Mouse (Mus musculus): Measurements from ENCODE around the gene Gm44805. TPM values are rescaled to one million over a fixed set of nuclear protein-coding genes. Genes with fewer than 3 reads are reported as not detected.

Gm44805 gene
- polyA plus RNA-seq, 1 experiment from 2014 or later: not detected

- ATAC-seq (ENCODE audit: insufficient number of reproducible peaks, low FRiP score, low TSS enrichment, low read depth): no peak
- peaks cover 57% of the 10 kb centered on the region for H3K36me3 ChIP-seq
- 0% methylated on average over 39 of the region's 39 CpGs for whole genome bisulfite sequencing
Measured at GRCm38 (mm10) chr7:19714836-19715235, 33.6 kb upstream of the Gm44805 start.

GRCm38 (mm10) chr7:19713598-19713997, 32.4 kb upstream of the Gm44805 start:
- WGBS: 86% methylated on average over 9 of the region's 9 CpGs
- no peak overlapping the region; the same call in 1 of the 2 replicates for H3K4me3 ChIP-seq (replicated peaks)
- ATAC-seq (ENCODE audit: insufficient number of reproducible peaks, low FRiP score, low TSS enrichment, low read depth): no peak
- H3K9me3 ChIP-seq (replicated peaks): no peaks in the 10 kb centered on the region
- H3K27me3 ChIP-seq: no peaks in the 10 kb centered on the region
- no peak overlapping the region for H3K27ac ChIP-seq (replicated peaks)
- H3K4me1 ChIP-seq: peaks cover 25% of the 10 kb centered on the region
- H3K9ac ChIP-seq: no peak overlapping the region; the same call in 1 of the 2 replicates
- H3K4me2 ChIP-seq (replicated peaks): no peak overlapping the region
- H3K36me3 ChIP-seq: peaks cover 57% of the 10 kb centered on the region

More at GRCm38 (mm10) chr7:19714836-19715235, 33.6 kb upstream of the Gm44805 start:
- Histone ChIP-seq H3K9me3 (replicated peaks) (no peaks in the 10 kb centered on the region), H3K4me2 (replicated peaks) (peak overlapping the region; percentile 88), H3K4me1 (peaks cover 25% of the 10 kb centered on the region), H3K9ac (peak overlapping the region; percentile 98), H3K27me3 (no peaks in the 10 kb centered on the region), H3K27ac (replicated peaks) (peak overlapping the region; percentile 74), H3K4me3 (replicated peaks) (peak overlapping the region; percentile 100)

DNA sequence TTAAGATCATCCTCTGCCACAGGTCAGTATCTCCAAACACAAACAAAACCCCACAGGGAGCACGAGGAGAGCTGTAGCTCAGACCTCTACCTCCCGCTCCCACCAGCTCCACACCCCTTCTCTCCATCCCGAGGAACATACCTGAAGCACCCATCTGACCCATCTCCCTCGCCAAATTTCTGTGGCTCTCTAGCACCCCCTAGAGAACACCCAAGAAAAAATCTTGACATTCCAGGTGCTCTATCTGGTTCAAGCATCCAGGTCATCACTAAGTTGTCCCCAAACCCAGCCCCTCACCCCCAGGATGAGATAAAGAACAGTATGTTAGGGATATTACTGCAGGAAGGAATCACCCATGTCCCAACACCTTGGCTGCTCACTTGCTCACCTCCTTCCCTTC, 32.0 kb upstream of the Gm44805 start:
- Histone ChIP-seq H3K4me1 (peaks cover 25% of the 10 kb centered on the region), H3K27me3 (no peaks in the 10 kb centered on the region), H3K9ac (no peak overlapping the region), H3K4me2 (replicated peaks) (no peak overlapping the region), H3K27ac (replicated peaks) (no peak overlapping the region), H3K9me3 (replicated peaks) (no peaks in the 10 kb centered on the region), H3K36me3 (peaks cover 56% of the 10 kb centered on the region), H3K4me3 (replicated peaks) (no peak overlapping the region)
- ATAC-seq (ENCODE audit: insufficient number of reproducible peaks, low FRiP score, low TSS enrichment, low read depth): no peak
- 46% methylated on average over 4 of the region's 4 CpGs for WGBS

- 67% methylated on average over 4 of the region's 4 CpGs for WGBS
- Histone ChIP-seq H3K4me2 (replicated peaks) (no peak overlapping the region), H3K36me3 (peaks cover 61% of the 10 kb centered on the region), H3K4me1 (peaks cover 25% of the 10 kb centered on the region), H3K27me3 (no peaks in the 10 kb centered on the region), H3K9ac (no peak overlapping the region), H3K9me3 (replicated peaks) (no peaks in the 10 kb centered on the region), H3K4me3 (replicated peaks) (no peak overlapping the region), H3K27ac (replicated peaks) (no peak overlapping the region)
- ATAC-seq (ENCODE audit: insufficient number of reproducible peaks, low FRiP score, low TSS enrichment, low read depth): no peak
Measured at GRCm38 (mm10) chr7:19712414-19712813, 31.2 kb upstream of the Gm44805 start.

DNA sequence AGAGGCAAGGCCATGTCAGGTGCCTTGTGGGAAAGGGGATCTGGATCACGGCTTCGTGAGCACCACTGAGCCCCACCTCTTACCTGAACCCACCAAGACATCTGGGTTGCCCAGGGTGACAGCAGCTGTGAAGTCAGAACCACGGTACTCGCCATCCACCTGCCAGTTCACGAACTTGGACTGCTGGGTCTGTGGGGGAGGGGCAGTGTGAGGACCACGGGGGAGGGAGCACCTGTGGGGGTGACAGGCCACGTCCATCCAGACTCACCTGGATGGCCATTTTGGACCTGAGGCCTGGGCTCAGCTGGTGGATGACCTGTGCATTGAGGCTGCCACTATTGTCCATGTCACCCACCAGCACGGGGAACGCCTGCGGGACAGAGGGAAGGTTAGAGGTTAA, 29.4 kb upstream of the Gm44805 start:
- Histone ChIP-seq H3K4me3 (replicated peaks) (no peak overlapping the region), H3K27me3 (no peaks in the 10 kb centered on the region), H3K9me3 (replicated peaks) (no peaks in the 10 kb centered on the region), H3K27ac (replicated peaks) (no peak overlapping the region), H3K36me3 (peaks cover 71% of the 10 kb centered on the region), H3K4me2 (replicated peaks) (no peak overlapping the region), H3K4me1 (peaks cover 16% of the 10 kb centered on the region), H3K9ac (no peak overlapping the region)
- 92% methylated on average over 10 of the region's 10 CpGs for whole genome bisulfite sequencing
- no peak for ATAC-seq (ENCODE audit: insufficient number of reproducible peaks, low FRiP score, low TSS enrichment, low read depth)

- no peak overlapping the region for H3K9ac ChIP-seq
- H3K9me3 ChIP-seq (replicated peaks): no peaks in the 10 kb centered on the region
- no peak overlapping the region for H3K4me3 ChIP-seq (replicated peaks)
- no peaks in the 10 kb centered on the region for H3K27me3 ChIP-seq
- peaks cover 11% of the 10 kb centered on the region for H3K4me1 ChIP-seq
- peaks cover 67% of the 10 kb centered on the region for H3K36me3 ChIP-seq
- no peak overlapping the region for H3K4me2 ChIP-seq (replicated peaks)
- ATAC-seq (ENCODE audit: insufficient number of reproducible peaks, low FRiP score, low TSS enrichment, low read depth): no peak
- H3K27ac ChIP-seq (replicated peaks): no peak overlapping the region
- 95% methylated on average over 7 of the region's 7 CpGs for WGBS
Measured at GRCm38 (mm10) chr7:19705271-19705670, 24.0 kb upstream of the Gm44805 start.

DNA sequence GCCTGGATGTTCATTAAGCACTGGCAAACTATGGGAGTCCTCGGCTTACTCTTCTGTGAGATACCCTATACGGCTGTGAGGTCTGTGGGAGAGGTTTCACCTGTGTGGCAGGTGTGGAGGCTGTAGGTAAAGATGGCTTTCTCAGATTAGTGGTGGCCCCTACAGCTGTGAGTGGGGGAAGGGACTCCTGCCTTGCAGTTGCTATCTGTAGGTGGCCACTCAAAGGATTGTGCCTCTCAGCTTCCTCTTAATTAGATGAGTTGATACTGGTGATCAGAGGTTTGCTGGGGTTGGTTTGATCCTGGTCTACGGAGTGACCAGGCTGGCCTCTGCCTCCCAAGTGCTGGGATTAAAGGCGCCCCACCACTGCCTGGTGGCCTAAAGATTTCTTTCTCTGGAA, 23.3 kb upstream of the Gm44805 start:
- H3K4me3 ChIP-seq (replicated peaks): no peak overlapping the region
- H3K27me3 ChIP-seq: no peaks in the 10 kb centered on the region
- WGBS: 90% methylated on average over 4 of the region's 4 CpGs
- no peak overlapping the region for H3K9ac ChIP-seq
- no peaks in the 10 kb centered on the region for H3K9me3 ChIP-seq (replicated peaks)
- no peak overlapping the region for H3K4me2 ChIP-seq (replicated peaks)
- no peak for ATAC-seq (ENCODE audit: insufficient number of reproducible peaks, low FRiP score, low TSS enrichment, low read depth)
- H3K4me1 ChIP-seq: peaks cover 13% of the 10 kb centered on the region
- H3K27ac ChIP-seq (replicated peaks): no peak overlapping the region
- H3K36me3 ChIP-seq: peaks cover 60% of the 10 kb centered on the region

DNA sequence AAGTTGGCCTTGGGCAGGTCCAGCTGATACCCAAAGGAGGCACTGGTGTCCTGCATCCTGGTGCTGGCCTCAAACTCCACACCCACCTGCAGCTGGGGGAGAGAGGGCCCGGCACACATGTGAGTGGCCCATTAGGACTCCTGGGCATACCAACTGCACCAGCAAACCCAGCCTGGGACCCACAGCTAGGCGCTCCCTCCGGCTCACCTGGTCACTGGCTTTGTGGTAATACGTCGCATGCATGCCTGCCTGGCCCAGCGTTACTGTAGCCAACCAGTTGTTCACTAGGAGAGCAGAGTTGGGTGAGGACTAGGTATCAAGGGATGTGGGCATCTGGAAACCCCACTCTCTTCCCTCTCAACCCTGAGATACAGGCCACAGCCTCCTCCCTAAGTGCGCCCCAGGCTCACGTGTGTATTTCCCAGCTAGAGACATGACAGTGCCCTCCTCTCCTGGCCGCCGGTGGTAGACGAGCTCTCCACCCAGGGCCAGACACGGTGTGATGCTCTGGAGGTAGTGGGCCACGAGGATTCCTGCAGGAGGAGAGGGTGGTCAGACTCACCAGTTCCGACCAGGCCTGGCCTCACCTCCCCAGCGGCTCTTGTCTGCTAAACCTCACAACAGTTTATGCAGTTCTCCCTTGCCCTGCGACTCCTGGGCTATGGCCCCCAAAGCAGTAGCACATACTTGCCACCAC, 21.8 kb upstream of the Gm44805 start:
- no peak overlapping the region for H3K4me2 ChIP-seq (replicated peaks)
- no peaks in the 10 kb centered on the region for H3K27me3 ChIP-seq
- no peaks in the 10 kb centered on the region for H3K9me3 ChIP-seq (replicated peaks)
- no peak overlapping the region for H3K27ac ChIP-seq (replicated peaks)
- peaks cover 48% of the 10 kb centered on the region for H3K36me3 ChIP-seq
- WGBS: 89% methylated on average over 16 of the region's 16 CpGs
- H3K9ac ChIP-seq: no peak overlapping the region
- ATAC-seq (ENCODE audit: insufficient number of reproducible peaks, low FRiP score, low TSS enrichment, low read depth): no peak
- H3K4me3 ChIP-seq (replicated peaks): no peak overlapping the region
- peaks cover 28% of the 10 kb centered on the region for H3K4me1 ChIP-seq

DNA sequence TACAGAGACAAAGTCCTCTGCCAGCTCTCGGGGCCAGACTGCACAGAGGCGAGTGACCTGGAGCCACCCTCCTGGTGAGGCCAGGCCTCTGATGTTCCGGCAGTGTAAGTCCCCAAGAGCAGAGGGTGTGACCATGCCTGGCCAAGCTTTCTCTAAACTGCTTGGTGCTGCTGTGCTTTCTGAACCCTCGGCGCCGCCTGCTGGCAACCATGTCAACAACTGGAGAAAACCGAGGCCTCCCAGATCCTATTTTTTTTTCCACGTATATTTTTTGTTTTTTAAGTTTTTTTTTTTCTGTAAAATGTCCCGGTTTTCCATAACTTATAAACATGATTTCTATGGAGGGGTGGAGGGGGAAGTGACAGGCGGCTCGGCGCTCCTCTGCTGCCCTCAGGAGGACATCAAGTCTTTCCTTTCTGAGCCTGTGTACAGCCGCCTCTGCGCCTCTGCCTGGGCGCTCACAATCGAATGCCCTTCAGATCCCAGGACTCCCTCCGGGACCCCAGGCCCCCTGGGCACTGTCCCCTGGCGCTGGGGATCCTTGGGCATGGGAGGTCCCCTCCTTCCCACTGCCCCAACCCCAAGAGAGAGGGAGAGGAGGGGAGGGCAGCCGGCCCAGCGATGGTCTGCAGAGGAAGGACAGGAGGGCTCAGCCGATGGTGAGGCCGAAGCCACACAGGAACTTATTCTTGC, 20.0 kb upstream of the Gm44805 start:
- peaks cover 39% of the 10 kb centered on the region for H3K36me3 ChIP-seq
- H3K9ac ChIP-seq: no peak overlapping the region
- H3K4me2 ChIP-seq (replicated peaks): no peak overlapping the region; the same call in 1 of the 2 replicates
- WGBS: 31% methylated on average over 21 of the region's 22 CpGs
- peak overlapping the region; percentile 69 for H3K27ac ChIP-seq (replicated peaks)
- no peak overlapping the region for H3K4me3 ChIP-seq (replicated peaks)
- H3K27me3 ChIP-seq: no peaks in the 10 kb centered on the region
- ATAC-seq (ENCODE audit: insufficient number of reproducible peaks, low FRiP score, low TSS enrichment, low read depth): no peak
- H3K9me3 ChIP-seq (replicated peaks): no peaks in the 10 kb centered on the region
- peaks cover 29% of the 10 kb centered on the region for H3K4me1 ChIP-seq

GRCm38 (mm10) chr7:19700299-19701068, 19.3 kb upstream of the Gm44805 start:
- no peak for ATAC-seq (ENCODE audit: insufficient number of reproducible peaks, low FRiP score, low TSS enrichment, low read depth)
- Histone ChIP-seq H3K9me3 (replicated peaks) (no peaks in the 10 kb centered on the region), H3K4me2 (replicated peaks) (no peak overlapping the region; the same call in 1 of the 2 replicates), H3K4me1 (peaks cover 29% of the 10 kb centered on the region), H3K27me3 (no peaks in the 10 kb centered on the region), H3K9ac (no peak overlapping the region), H3K4me3 (replicated peaks) (no peak overlapping the region), H3K27ac (replicated peaks) (peak overlapping the region; percentile 66; the same call in 1 of the 2 replicates), H3K36me3 (peaks cover 40% of the 10 kb centered on the region)
- 53% methylated on average over 12 of the region's 12 CpGs for WGBS

GRCm38 (mm10) chr7:19699827-19700148, 18.6 kb upstream of the Gm44805 start:
- 76% methylated on average over 4 of the region's 4 CpGs for WGBS
- no peak overlapping the region for H3K27ac ChIP-seq (replicated peaks)
- H3K36me3 ChIP-seq: peaks cover 37% of the 10 kb centered on the region

More at GRCm38 (mm10) chr7:19699827-19700148, 18.6 kb upstream of the Gm44805 start:
- Histone ChIP-seq H3K9me3 (replicated peaks) (no peaks in the 10 kb centered on the region), H3K9ac (no peak overlapping the region), H3K4me3 (replicated peaks) (no peak overlapping the region), H3K4me2 (replicated peaks) (no peak overlapping the region), H3K27me3 (no peaks in the 10 kb centered on the region), H3K4me1 (peaks cover 31% of the 10 kb centered on the region)
- ATAC-seq (ENCODE audit: insufficient number of reproducible peaks, low FRiP score, low TSS enrichment, low read depth): no peak
